Mouse (Mus musculus) thymus, adult 2 months (tissue): Measurements from ENCODE around the gene Gm13030. TPM values are rescaled to one million over a fixed set of nuclear protein-coding genes. Genes with fewer than 3 reads are reported as not detected.
A peak's percentile ranks its signal among the peaks of the same experiment; 100 is the strongest.

Source experiments
- DNase-seq: peaks from one replicate; pipeline ENCODE4 v3.0.0; 2021
- H3K27ac ChIP-seq: fragments of 200-500 bp; 2 replicates; pipeline ENCODE4 v1.5.1; 2012; ENCODE audit warnings: low read length, control low read depth; ENCODE audit not compliant: control insufficient read depth, insufficient read depth
- H3K27me3 ChIP-seq: fragments of 200-500 bp; 2 replicates; pipeline ENCODE4 v1.6.1; 2012; ENCODE audit warnings: mild to moderate bottlenecking, low read length, moderate library complexity, mixed read lengths; ENCODE audit not compliant: control insufficient read depth, insufficient read depth
- H3K36me3 ChIP-seq: fragments of 200-500 bp; 2 replicates; pipeline ENCODE4 v1.6.1; 2012; ENCODE audit warnings: mild to moderate bottlenecking, low read length, moderate library complexity; ENCODE audit not compliant: control insufficient read depth, insufficient read depth
- H3K4me1 ChIP-seq: fragments of 200-500 bp; replicated peaks from 2 replicates; pipeline ENCODE4 v1.6.1; 2012; ENCODE audit warnings: low read length; ENCODE audit not compliant: control insufficient read depth, insufficient read depth
- H3K4me3 ChIP-seq: fragments of 200-500 bp; 2 replicates; pipeline ENCODE4 v1.5.1; 2012; ENCODE audit warnings: mild to moderate bottlenecking, low read length, control low read depth, moderate library complexity; ENCODE audit not compliant: control insufficient read depth, insufficient read depth
- CTCF ChIP-seq: fragments of 200-500 bp; IDR thresholded peaks from 2 replicates; pipeline ENCODE4 v1.5.1; 2012; ENCODE audit warnings: mild to moderate bottlenecking, control low read depth, low read length, moderate library complexity, borderline replicate concordance; ENCODE audit not compliant: control insufficient read depth, poor library complexity, insufficient read depth; ENCODE audit errors: extremely low read depth
- POLR2A ChIP-seq: fragments of 200-500 bp; IDR thresholded peaks from 2 replicates; pipeline ENCODE4 v1.6.1; 2012; ENCODE audit warnings: mild to moderate bottlenecking, low read length, control low read depth, moderate library complexity; ENCODE audit not compliant: control insufficient read depth, poor library complexity, insufficient read depth; ENCODE audit errors: extremely low read depth
- WGBS: fragments of 180-500 bp; shearing (Covaris S2); methylation state at CpG from one replicate; pipeline ENCODE4 v1.1.7; 2018; 5-methylcytosine and 5-hydroxymethylcytosine counted together
- polyA plus RNA-seq: library from polyadenylated mRNA; depleted of rRNA; stranded (reverse); fragments of >200 nt; gene quantifications from 2 replicates; pipeline ENCODE4 v1.2.3, GENCODE M21; 2012

Gm13030 gene
- polyA plus RNA-seq, 1 experiment, result not detected

DNA sequence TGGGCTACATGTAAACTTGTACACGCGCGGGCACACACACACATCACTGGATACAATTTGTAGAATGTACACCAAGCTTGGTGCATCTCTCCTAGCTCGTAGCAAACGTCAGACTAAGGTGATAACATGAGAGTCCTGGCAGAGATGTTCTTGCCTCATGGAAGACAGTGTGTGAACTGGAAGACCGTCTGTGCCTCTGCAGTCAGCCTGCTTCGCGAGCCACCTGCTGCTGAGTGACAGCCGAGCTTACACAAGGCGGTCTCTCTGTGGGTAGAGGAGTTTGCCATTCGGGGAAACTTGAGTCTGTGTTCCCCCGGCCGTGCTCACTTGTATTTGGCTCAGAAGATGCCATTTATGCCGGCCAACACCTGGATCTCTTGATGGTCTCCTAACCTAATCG lies 15.3 kb downstream of the Gm13030 start:
- Histone ChIP-seq H3K36me3 (no peaks in the 10 kb centered on the region), H3K4me1 (no peaks in the 10 kb centered on the region), H3K27me3 (no peaks in the 10 kb centered on the region; the same call in 1 of the 2 replicates), H3K4me3 (no peak overlapping the region), H3K27ac (no peak overlapping the region)
- 41% methylated on average over 15 of the region's 15 CpGs for WGBS
- no peak for TF ChIP-seq POLR2A
- TF ChIP-seq CTCF, result no peak
- DNase-seq, result no peak

DNA sequence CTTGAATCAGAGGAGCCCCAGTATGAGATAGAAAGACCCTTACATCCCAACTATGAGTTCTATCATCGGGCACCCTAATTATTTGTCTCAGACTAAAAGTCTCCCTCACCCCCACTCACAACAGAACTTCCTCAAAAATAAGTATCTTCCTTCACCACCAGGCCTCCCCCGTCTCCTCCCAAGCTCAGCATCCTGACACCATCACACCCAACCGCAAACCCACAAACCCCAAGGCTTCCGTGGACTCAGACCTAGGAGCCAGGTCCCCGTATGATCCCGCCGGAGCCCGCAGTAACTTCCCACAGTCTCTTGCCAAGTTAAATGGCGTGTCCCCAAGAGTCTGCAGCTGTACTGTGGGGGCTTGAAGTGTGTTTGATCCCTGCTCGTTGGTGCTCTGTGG lies 16.2 kb downstream of the Gm13030 start:
- H3K36me3 ChIP-seq, result no peaks in the 10 kb centered on the region
- no peak for DNase-seq
- TF ChIP-seq POLR2A (no peak), CTCF (no peak)
- H3K4me3 ChIP-seq, result no peak overlapping the region
- no peak overlapping the region for H3K27ac ChIP-seq
- H3K4me1 ChIP-seq, result no peaks in the 10 kb centered on the region
- no peaks in the 10 kb centered on the region; the same call in 1 of the 2 replicates for H3K27me3 ChIP-seq
- 5% methylated on average over 10 of the region's 10 CpGs for WGBS

DNA sequence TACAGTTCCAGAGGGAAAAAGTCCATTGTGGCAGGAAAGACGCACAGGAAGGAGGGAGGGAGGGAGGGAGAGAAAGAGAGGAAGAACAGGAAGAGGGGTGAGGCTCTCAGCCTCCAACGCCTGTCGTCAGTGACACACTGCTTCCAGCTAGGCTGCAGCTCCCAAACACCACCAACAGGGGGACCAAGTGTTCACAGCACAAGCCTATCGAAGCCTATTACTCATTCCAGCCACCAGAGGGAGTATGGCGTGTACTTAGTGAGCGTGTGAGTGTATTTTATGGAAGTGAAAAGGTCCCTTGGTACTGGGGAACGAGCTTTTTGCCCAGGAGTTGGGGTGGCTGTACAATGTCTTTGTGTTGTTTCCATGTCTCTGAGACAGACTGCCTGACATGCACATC lies 17.3 kb downstream of the Gm13030 start:
- Histone ChIP-seq H3K4me3 (no peak overlapping the region), H3K27ac (no peak overlapping the region), H3K27me3 (no peaks in the 10 kb centered on the region; the same call in 1 of the 2 replicates), H3K4me1 (no peaks in the 10 kb centered on the region), H3K36me3 (no peaks in the 10 kb centered on the region)
- WGBS, result 33% methylated on average over 7 of the region's 7 CpGs
- no peak for TF ChIP-seq POLR2A
- peak; percentile 46; the same call in 1 of the 2 replicates for TF ChIP-seq CTCF
- peak; percentile 57 for DNase-seq

DNA sequence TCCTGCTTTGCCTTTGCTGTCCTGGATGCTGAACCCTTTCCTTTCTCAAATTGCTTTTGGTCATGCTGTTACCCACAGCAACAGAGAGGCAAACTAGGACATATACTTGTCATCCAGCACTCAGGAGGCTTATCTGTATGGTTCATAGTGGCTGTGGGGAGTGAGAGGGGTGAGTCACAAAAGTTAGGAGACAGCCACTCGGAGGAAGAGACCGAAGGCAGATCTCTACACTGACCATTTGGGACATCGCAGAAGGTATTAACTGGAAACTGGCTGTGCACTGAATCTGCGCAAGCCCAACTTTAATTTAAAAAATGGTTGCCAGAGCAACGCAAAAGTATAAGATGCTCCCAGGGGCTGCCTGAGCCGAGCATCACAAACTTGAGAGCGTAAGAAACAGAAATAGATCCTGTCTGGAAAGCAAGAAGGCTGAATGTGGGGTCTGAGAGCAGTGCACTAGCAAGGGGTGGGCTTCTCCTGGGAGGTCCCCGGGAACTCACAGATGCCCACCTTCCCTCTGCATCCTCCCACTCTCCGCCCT lies 18.6 kb downstream of the Gm13030 start:
- 87% methylated on average over 9 of the region's 9 CpGs for WGBS
- no peak for DNase-seq
- Histone ChIP-seq H3K27ac (no peak overlapping the region), H3K36me3 (no peaks in the 10 kb centered on the region), H3K4me1 (no peaks in the 10 kb centered on the region), H3K4me3 (no peak overlapping the region), H3K27me3 (no peaks in the 10 kb centered on the region; the same call in 1 of the 2 replicates)
- TF ChIP-seq CTCF (no peak), POLR2A (no peak)

DNA sequence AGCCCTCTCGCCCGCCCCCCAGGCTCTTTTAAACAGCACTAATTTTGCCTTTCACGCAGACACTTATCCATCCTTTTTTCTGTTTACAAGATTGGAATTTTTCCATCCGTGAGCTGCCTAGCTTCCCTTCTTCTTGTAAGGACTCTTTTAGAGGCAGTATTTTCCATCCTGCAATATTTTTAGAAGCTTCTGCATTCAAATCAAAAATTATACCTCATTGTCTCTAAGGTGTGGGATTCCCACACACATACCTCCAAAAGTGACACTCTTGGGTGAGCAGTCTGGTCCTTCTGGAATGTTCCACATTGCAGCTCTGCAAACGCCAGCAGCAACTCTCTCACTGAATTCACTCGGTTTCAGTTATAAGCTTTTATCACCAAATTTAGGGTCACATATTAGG lies 20.8 kb downstream of the Gm13030 start:
- TF ChIP-seq CTCF, result no peak
- no peak for TF ChIP-seq POLR2A
- Histone ChIP-seq H3K4me3 (no peak overlapping the region), H3K4me1 (no peaks in the 10 kb centered on the region), H3K27ac (no peak overlapping the region), H3K36me3 (no peaks in the 10 kb centered on the region), H3K27me3 (no peaks in the 10 kb centered on the region)
- 83% methylated on average over 6 of the region's 6 CpGs for WGBS
- DNase-seq, result no peak

DNA sequence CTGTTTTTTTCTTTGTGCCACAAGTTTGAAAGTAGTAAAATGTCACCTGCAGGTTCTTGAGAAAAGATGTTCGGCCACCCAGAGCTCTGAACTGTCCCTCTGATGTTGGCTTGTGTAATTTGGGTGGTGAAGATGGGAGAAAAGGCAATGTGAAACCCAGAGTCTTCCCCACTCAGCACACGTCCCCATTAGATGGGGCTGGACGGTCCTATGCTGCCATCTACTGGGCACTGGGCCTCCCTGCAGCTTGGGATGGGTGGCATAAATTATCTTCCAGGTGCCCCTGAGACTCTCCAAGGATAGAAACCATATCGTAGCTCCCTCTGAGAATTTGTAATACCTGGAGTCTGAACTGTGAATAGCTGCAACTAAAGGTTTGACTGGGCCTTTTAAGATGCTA lies 22.3 kb downstream of the Gm13030 start:
- peak; percentile 71 for DNase-seq
- H3K27ac ChIP-seq, result no peak overlapping the region
- H3K4me3 ChIP-seq, result no peak overlapping the region
- no peaks in the 10 kb centered on the region for H3K36me3 ChIP-seq
- H3K4me1 ChIP-seq, result no peaks in the 10 kb centered on the region
- no peak for TF ChIP-seq POLR2A
- peak; percentile 75; the same call in 1 of the 2 replicates for TF ChIP-seq CTCF
- no peaks in the 10 kb centered on the region for H3K27me3 ChIP-seq
- 3% methylated on average over 4 of the region's 4 CpGs for WGBS

DNA sequence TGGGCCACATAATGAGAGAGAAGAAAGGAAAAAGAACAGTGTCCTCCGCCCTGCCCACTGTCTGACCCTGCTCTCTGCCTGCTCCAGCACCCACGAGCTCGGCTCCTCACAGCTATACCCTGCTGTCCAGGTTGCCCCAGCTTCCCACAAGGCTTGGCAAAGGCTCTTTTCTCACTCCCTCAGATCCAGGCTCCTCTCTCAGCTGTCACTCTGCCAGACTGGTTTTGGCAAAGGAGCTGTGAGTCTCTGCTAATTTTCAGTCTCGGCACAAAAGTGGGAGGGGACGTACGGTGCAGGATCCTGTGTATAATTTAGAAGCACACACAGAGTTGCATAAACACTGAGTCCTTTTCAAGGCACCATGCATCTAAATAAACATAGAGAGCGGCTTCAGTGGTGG lies 32.4 kb downstream of the Gm13030 start:
- H3K4me3 ChIP-seq, result no peak overlapping the region

More for the DNA sequence above, 32.4 kb downstream of the Gm13030 start:
- H3K36me3 ChIP-seq, result no peaks in the 10 kb centered on the region
- no peaks in the 10 kb centered on the region for H3K4me1 ChIP-seq
- no peaks in the 10 kb centered on the region for H3K27me3 ChIP-seq
- WGBS, result 93% methylated on average over 7 of the region's 7 CpGs
- no peak for DNase-seq
- H3K27ac ChIP-seq, result no peak overlapping the region
- TF ChIP-seq CTCF (no peak), POLR2A (no peak)
